Mouse (Mus musculus): ENCODE data around the gene Nkd2.

DNA sequence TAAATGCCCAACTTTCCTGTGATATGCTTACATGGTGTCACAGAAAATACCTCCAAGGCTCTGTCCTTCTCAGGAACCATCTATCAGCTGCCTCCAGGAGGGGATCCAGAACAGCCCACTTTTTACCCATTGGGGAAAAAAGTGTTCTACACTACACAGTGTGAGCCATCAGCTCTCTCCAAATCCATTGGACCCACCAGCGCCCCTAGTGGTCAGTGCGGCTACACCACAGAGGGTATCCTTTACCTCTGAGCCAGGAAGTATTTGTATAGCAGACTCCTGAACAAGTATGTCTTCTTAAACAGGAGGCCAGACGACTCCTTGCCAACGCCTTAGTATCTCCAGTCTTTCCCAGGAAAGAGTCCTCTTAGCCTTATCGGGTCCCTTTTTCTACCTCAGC is 32.4 kb upstream of the Nkd2 start:
- TF ChIP-seq POLR2A (IDR thresholded peaks at IDR 0.05; ENCODE audit: borderline replicate concordance, extremely low read depth, insufficient read depth, insufficient read length, poor library complexity, severe bottlenecking) (no peak), CTCF (IDR thresholded peaks at IDR 0.05; ENCODE audit: borderline replicate concordance, extremely low read depth, insufficient read depth, insufficient read length) (peak; percentile 40; the same call in 1 of the 2 replicates)
